Mouse (Mus musculus) hindbrain, embryonic 15.5 days (tissue): ENCODE data around the gene AC131692.1. TPM values are rescaled to one million over a fixed set of nuclear protein-coding genes. Genes with fewer than 3 reads are reported as not detected.

Experiments used
- ATAC-seq: fragments of 200-750 bp; cut with Nextera tagmentation; 2 replicates; pipeline ENCODE4 v1.8.0; 2017; ENCODE audit warnings: low read depth, moderate number of reproducible peaks, moderate TSS enrichment; ENCODE audit not compliant: low FRiP score
- H3K27ac ChIP-seq: fragments of 300-500 bp; sonication (generic); replicated peaks from 2 replicates; pipeline ENCODE4 v1.5.1; 2015; ENCODE audit warnings: mild to moderate bottlenecking, inconsistent platforms
- H3K27me3 ChIP-seq: fragments of 300-500 bp; sonication (generic); 2 replicates; pipeline ENCODE4 v1.6.1; 2015; ENCODE audit warnings: control low read depth, inconsistent platforms
- H3K36me3 ChIP-seq: fragments of 300-500 bp; sonication (generic); 2 replicates; pipeline ENCODE4 v1.6.1; 2015; ENCODE audit warnings: control low read depth, inconsistent platforms
- H3K4me1 ChIP-seq: fragments of 300-500 bp; sonication (generic); replicated peaks from 2 replicates; pipeline ENCODE4 v1.6.1; 2015; ENCODE audit warnings: control low read depth, inconsistent platforms
- H3K4me2 ChIP-seq: fragments of 300-500 bp; sonication (generic); 2 replicates; pipeline ENCODE4 v1.6.1; 2015; ENCODE audit warnings: moderate library complexity, mild to moderate bottlenecking, inconsistent platforms
- H3K4me3 ChIP-seq: fragments of 300-500 bp; sonication (generic); 2 replicates; pipeline ENCODE4 v1.5.1; 2015; ENCODE audit warnings: mild to moderate bottlenecking, inconsistent platforms
- H3K9ac ChIP-seq: fragments of 300-500 bp; sonication (generic); 2 replicates; pipeline ENCODE4 v1.6.1; 2015; ENCODE audit warnings: inconsistent platforms
- H3K9me3 ChIP-seq: fragments of 300-500 bp; sonication (generic); 2 replicates; pipeline ENCODE4 v1.6.1; 2016; ENCODE audit warnings: control low read depth, inconsistent platforms
- WGBS: fragments of 180-500 bp; shearing (Covaris S2); methylation state at CpG from one replicate; pipeline ENCODE4 v1.1.7; 2015; 5-methylcytosine and 5-hydroxymethylcytosine counted together
- polyA plus RNA-seq: library from polyadenylated mRNA; unstranded; fragments of >200 nt; fragmentation: Nextera tagmentation; extraction: Ambion mirVana; gene quantifications from 2 replicates; pipeline ENCODE4 v1.2.1, GENCODE M21; 2015

AC131692.1 gene
- polyA plus RNA-seq, 1 experiment from 2014 or later: not detected

- no peak for ATAC-seq
- Histone ChIP-seq H3K9ac (peak overlapping the region; percentile 88), H3K27me3 (no peaks in the 10 kb centered on the region), H3K4me3 (peak overlapping the region; percentile 92), H3K4me1 (peaks cover 47% of the 10 kb centered on the region), H3K36me3 (peaks cover 20% of the 10 kb centered on the region), H3K9me3 (no peaks in the 10 kb centered on the region), H3K27ac (peak overlapping the region; percentile 88; the same call in 1 of the 2 replicates), H3K4me2 (peak overlapping the region; percentile 88)
- 39% methylated on average over 5 of the region's 5 CpGs for WGBS
Measured at GRCm38 (mm10) chr19:6058513-6058912, 35.7 kb upstream of the AC131692.1 start.

GRCm38 (mm10) chr19:6058966-6059365, 35.3 kb upstream of the AC131692.1 start:
- 89% methylated on average over 5 of the region's 5 CpGs for WGBS

GRCm38 (mm10) chr19:6061021-6061533, 33.1 kb upstream of the AC131692.1 start, which contains the start of gene Znhit2:
Gene Znhit2 (plus strand): TSS chr19:6061192.
- H3K4me2 ChIP-seq: peak within 1 kb of the TSS; percentile 99
- peak; percentile 67 for ATAC-seq
- no peaks in the 10 kb centered on the region for H3K27me3 ChIP-seq
- no peaks in the 10 kb centered on the region for H3K9me3 ChIP-seq
- H3K27ac ChIP-seq: peak within 1 kb of the TSS; percentile 93
- H3K4me1 ChIP-seq: peaks cover 62% of the 10 kb centered on the region
- peaks cover 4% of the 10 kb centered on the region; the same call in 1 of the 2 replicates for H3K36me3 ChIP-seq
- peak within 1 kb of the TSS; percentile 93 for H3K4me3 ChIP-seq
- WGBS: under 1% methylated on average over 58 of the region's 58 CpGs
- H3K9ac ChIP-seq: peak within 1 kb of the TSS; percentile 98

More at GRCm38 (mm10) chr19:6058966-6059365, 35.3 kb upstream of the AC131692.1 start:
- H3K27ac ChIP-seq: no peak overlapping the region
- peak overlapping the region; percentile 92 for H3K4me3 ChIP-seq
- ATAC-seq: no peak
- no peaks in the 10 kb centered on the region for H3K27me3 ChIP-seq
- H3K36me3 ChIP-seq: peaks cover 15% of the 10 kb centered on the region
- peaks cover 51% of the 10 kb centered on the region for H3K4me1 ChIP-seq
- H3K9me3 ChIP-seq: no peaks in the 10 kb centered on the region
- H3K9ac ChIP-seq: peak overlapping the region; percentile 88
- peak overlapping the region; percentile 88 for H3K4me2 ChIP-seq

- Histone ChIP-seq H3K9ac (peak overlapping the region; percentile 98), H3K36me3 (peaks cover 4% of the 10 kb centered on the region; the same call in 1 of the 2 replicates), H3K27me3 (no peaks in the 10 kb centered on the region), H3K27ac (peak overlapping the region; percentile 93), H3K9me3 (no peaks in the 10 kb centered on the region), H3K4me2 (peak overlapping the region; percentile 99), H3K4me3 (peak overlapping the region; percentile 93), H3K4me1 (peaks cover 62% of the 10 kb centered on the region)
- 1% methylated on average over 44 of the region's 44 CpGs for WGBS
- peak; percentile 1; the same call in 1 of the 2 replicates for ATAC-seq
Measured at GRCm38 (mm10) chr19:6061641-6062302, 32.4 kb upstream of the AC131692.1 start.

- 65% methylated on average over 5 of the region's 5 CpGs for WGBS
- Histone ChIP-seq H3K4me1 (peaks cover 62% of the 10 kb centered on the region), H3K27ac (peak overlapping the region; percentile 93; the same call in 1 of the 2 replicates), H3K27me3 (no peaks in the 10 kb centered on the region), H3K9me3 (no peaks in the 10 kb centered on the region), H3K4me2 (peak overlapping the region; percentile 99), H3K36me3 (peaks cover 4% of the 10 kb centered on the region; the same call in 1 of the 2 replicates), H3K4me3 (peak overlapping the region; percentile 93), H3K9ac (peak overlapping the region; percentile 98)
- ATAC-seq: no peak
Measured at GRCm38 (mm10) chr19:6062418-6062817, 31.8 kb upstream of the AC131692.1 start.

- no peak for ATAC-seq
- Histone ChIP-seq H3K4me2 (peak overlapping the region; percentile 99; the same call in 1 of the 2 replicates), H3K27ac (no peak overlapping the region), H3K27me3 (no peaks in the 10 kb centered on the region), H3K36me3 (peaks cover 4% of the 10 kb centered on the region; the same call in 1 of the 2 replicates), H3K9me3 (no peaks in the 10 kb centered on the region), H3K4me3 (no peak overlapping the region), H3K9ac (no peak overlapping the region), H3K4me1 (peaks cover 65% of the 10 kb centered on the region)
- WGBS: 89% methylated on average over 6 of the region's 6 CpGs
Measured at GRCm38 (mm10) chr19:6063081-6063480, 31.1 kb upstream of the AC131692.1 start.

GRCm38 (mm10) chr19:6066571-6066970, 27.6 kb upstream of the AC131692.1 start:
- Histone ChIP-seq H3K4me1 (peaks cover 56% of the 10 kb centered on the region), H3K36me3 (peaks cover 23% of the 10 kb centered on the region), H3K27me3 (no peaks in the 10 kb centered on the region), H3K4me3 (peak overlapping the region; percentile 61), H3K9ac (peak overlapping the region; percentile 84), H3K4me2 (peak overlapping the region; percentile 94), H3K9me3 (no peaks in the 10 kb centered on the region), H3K27ac (peak overlapping the region; percentile 88)
- 25% methylated on average over 5 of the region's 5 CpGs for WGBS
- ATAC-seq: peak; percentile 16; the same call in 1 of the 2 replicates

GRCm38 (mm10) chr19:6067011-6067723, 27.1 kb upstream of the AC131692.1 start:
- Histone ChIP-seq H3K27ac (peak overlapping the region; percentile 88), H3K4me1 (peaks cover 50% of the 10 kb centered on the region), H3K9ac (peak overlapping the region; percentile 84), H3K4me3 (peak overlapping the region; percentile 61), H3K4me2 (peak overlapping the region; percentile 94), H3K27me3 (no peaks in the 10 kb centered on the region), H3K36me3 (peaks cover 24% of the 10 kb centered on the region), H3K9me3 (no peaks in the 10 kb centered on the region)
- ATAC-seq: peak; percentile 69
- WGBS: under 1% methylated on average over 30 of the region's 30 CpGs

GRCm38 (mm10) chr19:6067724-6068415, 26.3 kb upstream of the AC131692.1 start, which contains the start of gene Tm7sf2:
Gene Tm7sf2 (minus strand): TSS chr19:6068373.
- Histone ChIP-seq H3K4me1 (peaks cover 43% of the 10 kb centered on the region), H3K9me3 (no peaks in the 10 kb centered on the region), H3K9ac (peak within 1 kb of the TSS; percentile 84), H3K27ac (peak within 1 kb of the TSS; percentile 88), H3K4me2 (peak within 1 kb of the TSS; percentile 94), H3K36me3 (peaks cover 29% of the 10 kb centered on the region), H3K27me3 (no peaks in the 10 kb centered on the region), H3K4me3 (peak within 1 kb of the TSS; percentile 61)
- ATAC-seq: peak; percentile 91
- whole genome bisulfite sequencing: 7% methylated on average over 33 of the region's 33 CpGs

- no peak overlapping the region for H3K27ac ChIP-seq
- no peak overlapping the region for H3K4me3 ChIP-seq
- H3K9me3 ChIP-seq: no peaks in the 10 kb centered on the region
- no peak for ATAC-seq
- WGBS: 90% methylated on average over 4 of the region's 4 CpGs
- peaks cover 32% of the 10 kb centered on the region for H3K4me1 ChIP-seq
- no peak overlapping the region for H3K4me2 ChIP-seq
- H3K9ac ChIP-seq: no peak overlapping the region
- no peaks in the 10 kb centered on the region for H3K27me3 ChIP-seq
- H3K36me3 ChIP-seq: peaks cover 29% of the 10 kb centered on the region
Measured at GRCm38 (mm10) chr19:6068951-6069350, 25.3 kb upstream of the AC131692.1 start.

GRCm38 (mm10) chr19:6069851-6070250, 24.4 kb upstream of the AC131692.1 start:
- ATAC-seq: no peak
- no peaks in the 10 kb centered on the region for H3K9me3 ChIP-seq
- no peak overlapping the region for H3K9ac ChIP-seq
- H3K27me3 ChIP-seq: no peaks in the 10 kb centered on the region
- peaks cover 29% of the 10 kb centered on the region for H3K36me3 ChIP-seq
- 90% methylated on average over 10 of the region's 10 CpGs for WGBS
- H3K4me1 ChIP-seq: peaks cover 31% of the 10 kb centered on the region
- no peak overlapping the region for H3K4me3 ChIP-seq
- no peak overlapping the region for H3K27ac ChIP-seq
- no peak overlapping the region for H3K4me2 ChIP-seq
